Comparison of ENCODE assay signal across 29 mouse cellular contexts in the genomic region with DNA sequence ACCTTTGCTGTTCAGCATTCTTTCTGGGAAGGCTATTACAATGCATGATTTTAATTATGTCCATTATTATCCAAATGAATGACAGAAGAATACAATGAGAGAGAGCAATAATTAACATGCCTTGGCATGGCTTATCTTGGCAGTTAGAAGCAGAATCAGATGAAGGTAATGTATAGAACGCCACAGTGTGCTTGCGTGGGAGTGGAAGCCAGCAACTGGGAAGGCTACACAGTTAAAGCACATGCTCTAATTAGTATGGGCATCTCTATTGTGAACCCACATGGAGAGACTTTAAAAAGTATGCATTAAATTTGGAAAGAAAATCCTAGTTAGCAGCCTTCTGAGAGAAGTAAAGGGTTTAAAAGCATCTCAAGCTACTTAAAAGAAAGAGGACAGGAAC.
DNase-seq lines count a peak whose midpoint lies in the region; ATAC-seq and TF ChIP-seq lines count a peak whose summit lies in the region.
"Had no signal": no experiment of that assay in that cellular context is flagged by ENCODE, and none has a peak within 500 bp of the region (broad histone marks: within the 10 kb centered on the region; RNA-seq: fewer than 3 reads in every experiment).

No protein-coding gene starts in this region.

- no peaks in the 10 kb centered on the region for H3K4me1 ChIP-seq in forebrain, embryonic 14.5 days (ENCODE audit: control insufficient read depth, insufficient read depth, low read length)
- H3K4me1 ChIP-seq in forebrain, embryonic 12.5 days, result no peaks in the 10 kb centered on the region; the same call in 1 of the 2 replicates
- H3K4me1 ChIP-seq in hindbrain, embryonic 11.5 days (replicated peaks; ENCODE audit: control insufficient read depth, insufficient read depth, low read length), result no peaks in the 10 kb centered on the region
- H3K4me1 ChIP-seq: embryonic facial prominence, embryonic 15.5 days; heart, embryonic 12.5 days; heart, embryonic 15.5 days; hindbrain, embryonic 10.5 days had no signal

- H3K9ac ChIP-seq in forebrain, embryonic 14.5 days (ENCODE audit: low read length), result no peak overlapping the region
- H3K9ac ChIP-seq in forebrain, embryonic 12.5 days, result no peak overlapping the region
- H3K9ac ChIP-seq in hindbrain, embryonic 11.5 days (ENCODE audit: low read depth, low read length), result no peak overlapping the region
- H3K9ac ChIP-seq: embryonic facial prominence, embryonic 15.5 days; heart, embryonic 12.5 days; heart, embryonic 15.5 days; hindbrain, embryonic 14.5 days had no signal

- no peak for TF ChIP-seq CTCF in brain, embryonic 14.5 days (IDR thresholded peaks at IDR 0.05; ENCODE audit: borderline replicate concordance, extremely low read depth, insufficient read depth, insufficient read length)

- H3K9me3 ChIP-seq in forebrain, embryonic 14.5 days (replicated peaks; ENCODE audit: control insufficient read depth, low read length), result no peaks in the 10 kb centered on the region
- H3K9me3 ChIP-seq in forebrain, embryonic 12.5 days, result no peaks in the 10 kb centered on the region
- no peaks in the 10 kb centered on the region for H3K9me3 ChIP-seq in hindbrain, embryonic 11.5 days (ENCODE audit: control insufficient read depth, low read length)
- H3K9me3 ChIP-seq: embryonic facial prominence, embryonic 15.5 days; G1E; heart, embryonic 12.5 days; heart, embryonic 15.5 days; hindbrain, embryonic 10.5 days had no signal

- DNase-seq in forebrain, embryonic 14.5 days (ENCODE audit: low spot score), result peak; percentile 22
- peak; percentile 2 for DNase-seq in Muller cell, postnatal 12 days (ENCODE audit: inconsistent ontology term)
- peak; percentile 57 for DNase-seq in brain, embryonic 14.5 days (ENCODE audit: low read depth)
- DNase-seq in telencephalon, adult 2 months (ENCODE audit: low read depth, low spot score), result peak; percentile 19
- no peak for DNase-seq in thymus, adult 18-20 months
- no peak for DNase-seq in hindbrain, embryonic 11.5 days (ENCODE audit: low spot score)
- DNase-seq: adrenal gland, adult 8-10 months; adrenal gland, postnatal 25 days; B cell, adult 2 months; cerebellum, adult 11-12 months; cerebellum, adult 8-10 months; cerebellum, postnatal 10 days; cerebellum, postnatal 36 days; gastrocnemius, postnatal 25 days; heart, adult 18-20 months; heart, postnatal 10 days; heart, postnatal 36 days had no signal

- no peaks in the 10 kb centered on the region for H3K27me3 ChIP-seq in forebrain, embryonic 14.5 days (replicated peaks; ENCODE audit: control insufficient read depth, insufficient read depth, low read length)
- H3K27me3 ChIP-seq in forebrain, embryonic 12.5 days, result no peaks in the 10 kb centered on the region
- H3K27me3 ChIP-seq in hindbrain, embryonic 11.5 days (ENCODE audit: control insufficient read depth, insufficient read depth, low read length), result no peaks in the 10 kb centered on the region
- H3K27me3 ChIP-seq: CH12.LX; embryonic facial prominence, embryonic 15.5 days; heart, embryonic 12.5 days; heart, embryonic 15.5 days had no signal

- no peak overlapping the region for H3K4me2 ChIP-seq in forebrain, embryonic 14.5 days (ENCODE audit: low read length)
- H3K4me2 ChIP-seq in forebrain, embryonic 12.5 days, result no peak overlapping the region
- no peak overlapping the region for H3K4me2 ChIP-seq in hindbrain, embryonic 11.5 days (replicated peaks; ENCODE audit: low read depth, low read length)
- H3K4me2 ChIP-seq: embryonic facial prominence, embryonic 15.5 days; heart, embryonic 12.5 days; heart, embryonic 15.5 days; hindbrain, embryonic 14.5 days had no signal

- H3K4me3 ChIP-seq in forebrain, embryonic 14.5 days (ENCODE audit: low read depth, low read length), result no peak overlapping the region
- no peak overlapping the region for H3K4me3 ChIP-seq in forebrain, embryonic 12.5 days (replicated peaks)
- no peak overlapping the region for H3K4me3 ChIP-seq in hindbrain, embryonic 11.5 days (ENCODE audit: low read depth, low read length)
- H3K4me3 ChIP-seq: embryonic facial prominence, embryonic 15.5 days; heart, embryonic 12.5 days; heart, embryonic 15.5 days; hindbrain, embryonic 10.5 days had no signal

- no peak for TF ChIP-seq POLR2A in brain, embryonic 14.5 days (IDR thresholded peaks at IDR 0.05; ENCODE audit: borderline replicate concordance, extremely low read depth, insufficient read depth, insufficient read length, poor library complexity, severe bottlenecking)

- no peak overlapping the region for H3K27ac ChIP-seq in forebrain, embryonic 14.5 days (ENCODE audit: low read depth, low read length)
- no peak overlapping the region for H3K27ac ChIP-seq in forebrain, embryonic 12.5 days
- no peak overlapping the region for H3K27ac ChIP-seq in hindbrain, embryonic 11.5 days (ENCODE audit: low read depth, low read length)
- H3K27ac ChIP-seq: embryonic facial prominence, embryonic 15.5 days; heart, embryonic 15.5 days; hindbrain, embryonic 10.5 days; hindbrain, embryonic 14.5 days; hindbrain, postnatal 0 days had no signal

- no peak for ATAC-seq in forebrain, embryonic 14.5 days
- ATAC-seq in forebrain, embryonic 12.5 days (ENCODE audit: low FRiP score), result no peak
- no peak for ATAC-seq in hindbrain, embryonic 11.5 days (ENCODE audit: low FRiP score)
- ATAC-seq: forebrain, embryonic 16.5 days; hindbrain, postnatal 0 days; inflammation-experienced regulatory T-cells, adult 6 months; intestine, embryonic 16.5 days had no signal

- H3K36me3 ChIP-seq in forebrain, embryonic 14.5 days (ENCODE audit: control insufficient read depth, insufficient read depth, low read length), result no peaks in the 10 kb centered on the region
- no peaks in the 10 kb centered on the region for H3K36me3 ChIP-seq in forebrain, embryonic 12.5 days (replicated peaks)
- no peaks in the 10 kb centered on the region for H3K36me3 ChIP-seq in hindbrain, embryonic 11.5 days (ENCODE audit: control insufficient read depth, insufficient read depth, low read length)
- H3K36me3 ChIP-seq: embryonic facial prominence, embryonic 15.5 days; heart, embryonic 12.5 days; heart, embryonic 15.5 days; hindbrain, embryonic 10.5 days had no signal

- WGBS in forebrain, embryonic 14.5 days, result 20% methylated on average over 2 of the region's 2 CpGs
- 43% methylated on average over 2 of the region's 2 CpGs for WGBS in forebrain, embryonic 12.5 days
- WGBS in hindbrain, embryonic 11.5 days, result 87% methylated on average over 2 of the region's 2 CpGs

Comparison
In these comparisons a context has a peak if more than half of its experiments do, and no peak if none do; other contexts are left out.
1. DNase-seq: peak in forebrain, embryonic 14.5 days (single experiment), Muller cell, postnatal 12 days (single experiment), brain, embryonic 14.5 days (single experiment) and telencephalon, adult 2 months (single experiment); none in thymus, adult 18-20 months (0 of 2) and hindbrain, embryonic 11.5 days (single experiment).